Mouse (Mus musculus): ENCODE data around the gene Unc119b. TPM values are rescaled to one million over a fixed set of nuclear protein-coding genes. Genes with fewer than 3 reads are reported as not detected.
A peak's percentile ranks its signal among the peaks of the same experiment; 100 is the strongest.

Unc119b gene
- total RNA-seq, 1 experiment, result 27.5 TPM

GRCm38 (mm10) chr5:115168641-115169415, 34.1 kb upstream of the Unc119b start:
- in situ Hi-C loops (cut with MboI; ENCODE audit: low sequenced_read_pairs in 2 of 2, unreplicated experiment in 2 of 2), result no loop called here
- DNase-seq (ENCODE audit: low read depth, low spot score), result no peak
- no peak for TF ChIP-seq MAFK (IDR thresholded peaks at IDR 0.05; ENCODE audit: insufficient read depth, low read depth, low read length)
- no peak for TF ChIP-seq HCFC1 (IDR thresholded peaks at IDR 0.05; ENCODE audit: borderline replicate concordance, insufficient read depth, low read length)
- TF ChIP-seq ZC3H11A (IDR thresholded peaks at IDR 0.05; ENCODE audit: borderline replicate concordance, low read depth, low read length), result no peak
- no peak for TF ChIP-seq CHD2 (IDR thresholded peaks at IDR 0.05; ENCODE audit: low read depth, low read length)
- no peak for TF ChIP-seq ZNF384 (IDR thresholded peaks at IDR 0.05; ENCODE audit: low read depth, low read length)
- Histone ChIP-seq H3K9me3 (ENCODE audit: control insufficient read depth, insufficient read depth, low read depth, low read length) (no peaks in the 10 kb centered on the region), H3K27ac (ENCODE audit: insufficient read depth, low read depth, low read length, poor library complexity, severe bottlenecking) (no peak overlapping the region), H3K4me3 (ENCODE audit: insufficient read depth in 1 of 2, low read depth in 1 of 2, low read length in 2 of 2, poor library complexity in 1 of 2, severe bottlenecking in 1 of 2) (peak overlapping the region in 1 of 2 experiments; percentile 29; a peak in 2 of 4 replicates), H3K9ac (ENCODE audit: insufficient read depth, low read depth, low read length, poor library complexity, severe bottlenecking) (peak overlapping the region; percentile 16), H3K36me3 (ENCODE audit: control insufficient read depth, insufficient read depth, low read length, poor library complexity, severe bottlenecking) (peaks cover 4% of the 10 kb centered on the region; the same call in 1 of the 2 replicates), H3K4me1 (ENCODE audit: control insufficient read depth in 2 of 2, insufficient read depth in 2 of 2, low read length in 2 of 2, poor library complexity in 1 of 2) (peaks cover 4 to 14% of the 10 kb centered on the region in 2 experiments; a peak in 3 of 4 replicates)

- no peak overlapping the region for H3K4me3 ChIP-seq (ENCODE audit: insufficient read depth in 1 of 2, low read depth in 1 of 2, low read length in 2 of 2, poor library complexity in 1 of 2, severe bottlenecking in 1 of 2)
- no peak overlapping the region for H3K9ac ChIP-seq (ENCODE audit: insufficient read depth, low read depth, low read length, poor library complexity, severe bottlenecking)
- peaks cover 4 to 11% of the 10 kb centered on the region in 2 experiments; a peak in 3 of 4 replicates for H3K4me1 ChIP-seq (ENCODE audit: control insufficient read depth in 2 of 2, insufficient read depth in 2 of 2, low read length in 2 of 2, poor library complexity in 1 of 2)
- no peak for DNase-seq (ENCODE audit: low read depth, low spot score)
- in situ Hi-C loops (cut with MboI; ENCODE audit: low sequenced_read_pairs in 2 of 2, unreplicated experiment in 2 of 2), result no loop called here
- no peak overlapping the region for H3K27ac ChIP-seq (ENCODE audit: insufficient read depth, low read depth, low read length, poor library complexity, severe bottlenecking)
- peaks cover 4% of the 10 kb centered on the region; the same call in 1 of the 2 replicates for H3K36me3 ChIP-seq (ENCODE audit: control insufficient read depth, insufficient read depth, low read length, poor library complexity, severe bottlenecking)
- no peak for TF ChIP-seq CHD2 (IDR thresholded peaks at IDR 0.05; ENCODE audit: low read depth, low read length)
- TF ChIP-seq MAFK (IDR thresholded peaks at IDR 0.05; ENCODE audit: insufficient read depth, low read depth, low read length), result no peak
- TF ChIP-seq ZNF384 (IDR thresholded peaks at IDR 0.05; ENCODE audit: low read depth, low read length), result no peak
- TF ChIP-seq ZC3H11A (IDR thresholded peaks at IDR 0.05; ENCODE audit: borderline replicate concordance, low read depth, low read length), result no peak
- TF ChIP-seq HCFC1 (IDR thresholded peaks at IDR 0.05; ENCODE audit: borderline replicate concordance, insufficient read depth, low read length), result no peak
- H3K9me3 ChIP-seq (ENCODE audit: control insufficient read depth, insufficient read depth, low read depth, low read length), result no peaks in the 10 kb centered on the region
These were observed 32.6 kb upstream of the Unc119b start for GRCm38 (mm10) chr5:115167396-115167795.

GRCm38 (mm10) chr5:115166815-115167194, 32.0 kb upstream of the Unc119b start:
- no peak for TF ChIP-seq ZNF384 (IDR thresholded peaks at IDR 0.05; ENCODE audit: low read depth, low read length)
- TF ChIP-seq HCFC1 (IDR thresholded peaks at IDR 0.05; ENCODE audit: borderline replicate concordance, insufficient read depth, low read length), result no peak
- TF ChIP-seq ZC3H11A (IDR thresholded peaks at IDR 0.05; ENCODE audit: borderline replicate concordance, low read depth, low read length), result no peak
- no peak for TF ChIP-seq MAFK (IDR thresholded peaks at IDR 0.05; ENCODE audit: insufficient read depth, low read depth, low read length)
- TF ChIP-seq CHD2 (IDR thresholded peaks at IDR 0.05; ENCODE audit: low read depth, low read length), result no peak
- peak overlapping the region; percentile 35; the same call in 1 of the 2 replicates for H3K27ac ChIP-seq (ENCODE audit: insufficient read depth, low read depth, low read length, poor library complexity, severe bottlenecking)
- in situ Hi-C loops (cut with MboI; ENCODE audit: low sequenced_read_pairs in 2 of 2, unreplicated experiment in 2 of 2), result no loop called here
- no peaks in the 10 kb centered on the region for H3K9me3 ChIP-seq (ENCODE audit: control insufficient read depth, insufficient read depth, low read depth, low read length)
- no peaks in the 10 kb centered on the region for H3K36me3 ChIP-seq (ENCODE audit: control insufficient read depth, insufficient read depth, low read length, poor library complexity, severe bottlenecking)
- DNase-seq (ENCODE audit: low read depth, low spot score), result no peak
- no peak overlapping the region for H3K9ac ChIP-seq (ENCODE audit: insufficient read depth, low read depth, low read length, poor library complexity, severe bottlenecking)
- H3K4me1 ChIP-seq (ENCODE audit: control insufficient read depth in 2 of 2, insufficient read depth in 2 of 2, low read length in 2 of 2, poor library complexity in 1 of 2), result peaks cover 4 to 11% of the 10 kb centered on the region in 2 experiments; a peak in 3 of 4 replicates
- no peak overlapping the region for H3K4me3 ChIP-seq (ENCODE audit: insufficient read depth in 1 of 2, low read depth in 1 of 2, low read length in 2 of 2, poor library complexity in 1 of 2, severe bottlenecking in 1 of 2)

GRCm38 (mm10) chr5:115165895-115166814, 31.4 kb upstream of the Unc119b start:
- Histone ChIP-seq H3K27ac (ENCODE audit: insufficient read depth, low read depth, low read length, poor library complexity, severe bottlenecking) (peak overlapping the region; percentile 35; the same call in 1 of the 2 replicates), H3K4me3 (ENCODE audit: insufficient read depth in 1 of 2, low read depth in 1 of 2, low read length in 2 of 2, poor library complexity in 1 of 2, severe bottlenecking in 1 of 2) (0 out of 4 replicates have a peak overlapping the region, but pooled peaks of 1 of the 2 experiments have one; percentile 26), H3K4me1 (ENCODE audit: control insufficient read depth in 2 of 2, insufficient read depth in 2 of 2, low read length in 2 of 2, poor library complexity in 1 of 2) (peaks cover 4 to 11% of the 10 kb centered on the region in 2 experiments; a peak in 3 of 4 replicates), H3K9me3 (ENCODE audit: control insufficient read depth, insufficient read depth, low read depth, low read length) (no peaks in the 10 kb centered on the region), H3K36me3 (ENCODE audit: control insufficient read depth, insufficient read depth, low read length, poor library complexity, severe bottlenecking) (no peaks in the 10 kb centered on the region), H3K9ac (ENCODE audit: insufficient read depth, low read depth, low read length, poor library complexity, severe bottlenecking) (no peak overlapping the region)
- DNase-seq (ENCODE audit: low read depth, low spot score), result peak; percentile 99
- TF ChIP-seq ZC3H11A (IDR thresholded peaks at IDR 0.05; ENCODE audit: borderline replicate concordance, low read depth, low read length) (no peak), HCFC1 (IDR thresholded peaks at IDR 0.05; ENCODE audit: borderline replicate concordance, insufficient read depth, low read length) (no peak), ZNF384 (IDR thresholded peaks at IDR 0.05; ENCODE audit: low read depth, low read length) (no peak), CHD2 (IDR thresholded peaks at IDR 0.05; ENCODE audit: low read depth, low read length) (no peak), MAFK (IDR thresholded peaks at IDR 0.05; ENCODE audit: insufficient read depth, low read depth, low read length) (no peak)
- in situ Hi-C loops (cut with MboI; ENCODE audit: low sequenced_read_pairs in 2 of 2, unreplicated experiment in 2 of 2), result no loop called here
